Mouse (Mus musculus) testis, adult 2 months (tissue): ENCODE data around the gene Cdh1. TPM values are rescaled to one million over a fixed set of nuclear protein-coding genes. Genes with fewer than 3 reads are reported as not detected.

ENCODE experiments used
- H3K27ac ChIP-seq: fragments of 200-500 bp; 2 replicates; pipeline ENCODE4 v1.5.1; 2012; ENCODE audit warnings: low read depth, low read length; ENCODE audit not compliant: control insufficient read depth, insufficient read depth
- H3K27me3 ChIP-seq: fragments of 200-500 bp; 2 replicates; pipeline ENCODE4 v1.6.1; 2012; ENCODE audit warnings: mild to moderate bottlenecking, low read length, moderate library complexity; ENCODE audit not compliant: control insufficient read depth, insufficient read depth
- H3K36me3 ChIP-seq: fragments of 200-500 bp; 2 replicates; pipeline ENCODE4 v1.6.1; 2012; ENCODE audit warnings: mild to moderate bottlenecking, low read length; ENCODE audit not compliant: control insufficient read depth, insufficient read depth
- H3K4me1 ChIP-seq: fragments of 200-500 bp; 2 replicates; pipeline ENCODE4 v1.6.1; 2012; ENCODE audit warnings: low read length; ENCODE audit not compliant: control insufficient read depth, insufficient read depth
- H3K4me3 ChIP-seq: fragments of 200-500 bp; 2 replicates; pipeline ENCODE4 v1.5.1; 2012; ENCODE audit warnings: low read depth, mild to moderate bottlenecking, low read length, moderate library complexity, mixed read lengths; ENCODE audit not compliant: control insufficient read depth
- CTCF ChIP-seq: fragments of 200-500 bp; IDR thresholded peaks from 2 replicates; pipeline ENCODE4 v1.5.1; 2012; ENCODE audit warnings: low read depth, mild to moderate bottlenecking, inconsistent platforms, low read length, moderate library complexity; ENCODE audit not compliant: control insufficient read depth, insufficient read depth, insufficient replicate concordance
- POLR2A ChIP-seq: fragments of 200-500 bp; IDR thresholded peaks from 2 replicates; pipeline ENCODE4 v1.6.1; 2012; ENCODE audit warnings: low read depth, mild to moderate bottlenecking, inconsistent platforms, low read length, moderate library complexity; ENCODE audit not compliant: control insufficient read depth
- polyA plus RNA-seq: library from polyadenylated mRNA; depleted of rRNA; stranded (reverse); fragments of >200 nt; gene quantifications from 2 replicates; pipeline ENCODE4 v1.2.3, GENCODE M21; 2012

Gene Cdh1
- polyA plus RNA-seq, 1 experiment = 0.48 TPM

DNA sequence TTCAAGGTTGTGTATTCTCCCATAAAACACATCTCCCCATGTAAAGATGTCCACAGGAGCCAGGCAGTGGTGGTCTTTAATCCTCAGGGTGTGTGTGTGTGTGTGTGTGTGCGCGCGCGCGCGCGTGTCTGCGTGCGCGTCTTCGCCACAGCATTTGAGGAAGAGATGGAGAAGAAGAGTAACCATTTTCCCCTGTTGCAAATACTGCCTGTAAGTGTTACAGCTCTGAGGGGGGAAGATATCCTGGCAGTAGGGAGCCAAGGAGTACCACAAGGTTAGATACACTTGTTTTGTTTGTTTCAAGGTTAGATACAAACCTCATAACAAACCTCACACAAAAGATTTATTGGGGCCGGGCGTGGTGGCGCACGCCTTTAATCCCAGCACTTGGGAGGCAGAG is 71.2 kb downstream of the Cdh1 start:
- no peaks in the 10 kb centered on the region for H3K27me3 ChIP-seq
- H3K27ac ChIP-seq = no peak overlapping the region
- H3K4me1 ChIP-seq = peaks cover 4% of the 10 kb centered on the region; the same call in 1 of the 2 replicates
- no peak for TF ChIP-seq CTCF
- TF ChIP-seq POLR2A = no peak
- H3K4me3 ChIP-seq = no peak overlapping the region
- H3K36me3 ChIP-seq = no peaks in the 10 kb centered on the region

DNA sequence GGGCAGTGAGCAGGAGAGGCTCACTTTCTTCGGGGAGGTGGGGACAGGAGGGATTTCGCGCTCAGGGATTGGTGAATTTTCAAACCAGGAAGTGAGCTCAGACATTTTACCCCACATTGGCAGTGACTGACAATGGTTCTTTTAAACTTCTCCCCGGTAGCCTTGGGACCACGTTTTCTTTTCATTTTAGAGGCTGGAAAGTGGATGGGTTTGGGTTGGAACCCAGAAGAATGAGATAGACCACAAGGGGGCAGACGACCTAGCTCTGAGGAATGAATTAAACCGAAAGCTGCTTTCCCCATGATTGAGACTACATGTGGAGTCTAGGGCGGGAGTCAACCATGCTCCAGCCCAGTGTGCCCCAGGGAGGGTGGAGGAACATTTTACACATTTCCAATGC is 71.7 kb downstream of the Cdh1 start:
- no peaks in the 10 kb centered on the region for H3K36me3 ChIP-seq
- H3K4me3 ChIP-seq = no peak overlapping the region
- no peak overlapping the region for H3K27ac ChIP-seq
- H3K4me1 ChIP-seq = peaks cover 4% of the 10 kb centered on the region; the same call in 1 of the 2 replicates
- H3K27me3 ChIP-seq = no peaks in the 10 kb centered on the region
- TF ChIP-seq CTCF (no peak), POLR2A (no peak)

DNA sequence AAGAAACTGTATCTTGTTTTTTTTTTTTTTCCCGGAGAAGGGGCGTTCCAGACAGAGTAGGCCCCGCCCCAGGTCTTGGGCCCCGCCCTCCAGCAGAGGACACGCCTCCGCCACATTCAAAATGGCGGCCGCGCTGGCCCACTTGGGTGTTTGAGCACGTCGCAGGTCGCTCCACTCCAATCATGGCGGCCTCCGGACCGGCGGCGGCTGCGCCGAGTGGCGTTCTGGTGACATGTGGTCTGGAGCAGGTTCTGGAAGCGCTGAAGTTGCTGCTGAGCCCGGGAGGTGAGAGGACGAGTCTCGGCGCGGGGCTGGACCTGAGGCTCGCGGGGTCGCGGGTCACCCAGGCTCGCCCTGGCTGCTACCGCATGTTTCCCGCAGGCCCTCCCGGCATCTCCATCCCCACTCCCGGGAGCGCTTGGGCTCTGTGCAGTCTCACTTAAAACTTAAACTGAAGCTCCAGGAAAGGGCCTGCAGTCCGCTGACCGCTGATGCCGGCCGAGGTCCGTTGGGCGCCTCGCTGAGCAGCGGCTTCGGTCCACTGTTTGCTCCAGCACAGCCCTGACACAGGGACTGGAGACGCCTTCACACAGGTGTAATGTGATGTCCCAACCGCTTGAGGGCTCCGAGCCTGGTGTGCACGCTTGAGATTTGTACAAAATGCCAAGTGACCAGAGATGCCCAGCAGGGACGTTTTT is 80.0 kb downstream of the Cdh1 start, which contains the start of gene Tango6:
TSS of gene Tango6 (plus strand) at position 98 of the 698 bp plus-strand sequence.
- H3K27ac ChIP-seq = peak within 1 kb of the TSS; percentile 64

DNA sequence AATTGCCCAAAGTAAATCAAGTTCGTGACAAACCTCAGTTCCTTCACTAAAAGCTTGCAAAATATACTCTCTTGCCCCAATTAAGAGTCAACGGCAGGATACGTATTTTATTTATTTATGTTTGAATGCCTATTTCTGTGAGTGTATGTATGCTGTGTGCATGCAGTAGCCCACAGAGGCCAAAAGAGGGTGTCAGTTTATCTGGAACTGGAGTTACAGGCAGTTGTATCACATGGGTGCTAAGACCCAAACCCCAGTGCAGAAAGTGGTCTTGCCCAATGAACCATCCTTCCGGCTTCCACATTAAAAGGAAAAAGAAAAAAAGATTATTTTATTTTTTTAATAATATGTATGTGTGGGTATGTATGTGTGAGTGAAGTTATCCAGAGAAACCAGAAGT is 81.2 kb downstream of the Cdh1 start:
- no peak overlapping the region for H3K4me3 ChIP-seq
- H3K27ac ChIP-seq = no peak overlapping the region
- no peaks in the 10 kb centered on the region for H3K4me1 ChIP-seq
- H3K27me3 ChIP-seq = no peaks in the 10 kb centered on the region
- H3K36me3 ChIP-seq = no peaks in the 10 kb centered on the region
- TF ChIP-seq POLR2A = no peak
- TF ChIP-seq CTCF = no peak

More for the DNA sequence above, 80.0 kb downstream of the Cdh1 start, which contains the start of gene Tango6:
- H3K4me1 ChIP-seq = no peaks in the 10 kb centered on the region
- no peaks in the 10 kb centered on the region for H3K27me3 ChIP-seq
- H3K4me3 ChIP-seq = peak within 1 kb of the TSS; percentile 82
- TF ChIP-seq POLR2A (peak; percentile 78), CTCF (peak; percentile 72; the same call in 1 of the 2 replicates)
- no peaks in the 10 kb centered on the region for H3K36me3 ChIP-seq

DNA sequence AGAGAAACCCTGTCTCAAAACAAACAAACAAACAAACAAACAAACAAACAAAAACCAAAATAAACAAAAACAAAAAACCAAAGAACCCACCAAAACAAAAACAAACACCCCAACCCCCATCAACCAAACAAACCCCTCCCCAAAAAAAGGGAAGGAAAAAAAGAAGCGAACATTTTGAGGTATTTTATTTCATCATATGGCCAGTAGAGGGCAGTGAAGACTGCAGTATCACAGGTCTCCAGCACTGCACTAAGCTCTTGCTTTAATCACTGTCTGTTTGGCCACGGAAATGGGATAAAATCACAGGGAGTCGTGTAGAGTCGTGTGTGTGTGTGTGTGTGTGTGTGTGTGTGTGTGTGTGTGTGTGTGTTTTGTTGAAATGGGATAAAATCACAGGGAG is 84.3 kb downstream of the Cdh1 start:
- TF ChIP-seq CTCF = peak; percentile 26; the same call in 1 of the 2 replicates
- TF ChIP-seq POLR2A = no peak
- Histone ChIP-seq H3K27ac (no peak overlapping the region), H3K4me1 (no peaks in the 10 kb centered on the region), H3K36me3 (no peaks in the 10 kb centered on the region), H3K4me3 (no peak overlapping the region), H3K27me3 (no peaks in the 10 kb centered on the region)

DNA sequence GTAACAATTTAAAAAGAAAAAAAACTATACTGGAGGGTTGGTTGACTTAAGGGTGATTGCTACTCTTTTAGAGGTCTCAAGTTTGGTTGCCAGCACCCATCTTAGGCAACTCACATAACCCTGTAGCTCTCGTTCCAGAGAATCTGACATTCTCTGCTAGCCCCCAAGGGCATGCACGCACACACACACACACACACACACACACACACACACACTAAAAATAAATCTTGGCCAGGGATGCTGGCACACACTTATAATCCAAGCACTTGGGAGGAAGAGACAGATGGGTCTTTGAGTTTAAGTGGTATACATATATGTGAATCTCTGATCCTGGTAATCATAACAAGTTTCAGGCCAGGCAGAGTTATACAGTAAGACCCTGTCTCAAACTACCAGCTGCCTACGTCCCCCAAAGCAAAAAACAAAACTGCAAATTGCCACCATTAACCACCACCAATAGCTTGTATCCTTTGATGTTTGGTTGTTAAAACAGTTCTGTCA is 94.6 kb downstream of the Cdh1 start:
- H3K27ac ChIP-seq = no peak overlapping the region
- no peaks in the 10 kb centered on the region for H3K4me1 ChIP-seq
- H3K4me3 ChIP-seq = no peak overlapping the region
- H3K36me3 ChIP-seq = no peaks in the 10 kb centered on the region
- no peaks in the 10 kb centered on the region for H3K27me3 ChIP-seq
- TF ChIP-seq CTCF = no peak

DNA sequence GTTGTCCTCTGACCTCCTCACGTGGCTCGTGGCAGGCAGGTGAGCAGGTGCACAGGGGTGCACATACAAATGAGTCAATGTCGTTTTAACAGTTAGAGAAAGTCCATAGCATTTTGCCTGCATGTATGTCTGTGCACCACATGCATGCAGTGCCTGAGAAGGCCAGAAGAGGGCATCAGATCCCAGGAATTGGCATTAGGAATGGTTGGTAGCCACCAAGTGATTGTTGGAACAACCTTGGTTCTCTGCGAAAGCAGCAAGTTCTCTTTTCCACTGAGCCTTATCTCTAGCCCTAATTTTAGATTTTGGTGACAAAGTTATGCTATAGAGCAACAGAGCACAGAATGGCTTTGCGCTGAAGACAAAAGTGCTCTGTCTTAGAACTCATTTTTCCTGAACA is 96.4 kb downstream of the Cdh1 start:
- H3K36me3 ChIP-seq = no peaks in the 10 kb centered on the region
- TF ChIP-seq CTCF (peak; percentile 32; the same call in 1 of the 2 replicates), POLR2A (no peak)
- H3K27ac ChIP-seq = no peak overlapping the region
- H3K27me3 ChIP-seq = no peaks in the 10 kb centered on the region
- H3K4me1 ChIP-seq = no peaks in the 10 kb centered on the region
- H3K4me3 ChIP-seq = no peak overlapping the region
